Mouse (Mus musculus) small intestine, adult 2 months (tissue): ENCODE results near the gene Gm20696.

ENCODE experiments used
- CTCF ChIP-seq: fragments of 200-500 bp; IDR thresholded peaks from 2 replicates; pipeline ENCODE4 v1.5.1; 2012; ENCODE audit warnings: low read depth, mild to moderate bottlenecking, control low read depth, inconsistent platforms, low read length, moderate library complexity, mixed read lengths; ENCODE audit not compliant: insufficient replicate concordance, insufficient read length; ENCODE audit errors: extremely low read depth
- POLR2A ChIP-seq: fragments of 200-500 bp; IDR thresholded peaks from 2 replicates; pipeline ENCODE4 v1.6.1; 2012; ENCODE audit warnings: low read depth, mild to moderate bottlenecking, control low read depth, inconsistent platforms, low read length, moderate library complexity

DNA sequence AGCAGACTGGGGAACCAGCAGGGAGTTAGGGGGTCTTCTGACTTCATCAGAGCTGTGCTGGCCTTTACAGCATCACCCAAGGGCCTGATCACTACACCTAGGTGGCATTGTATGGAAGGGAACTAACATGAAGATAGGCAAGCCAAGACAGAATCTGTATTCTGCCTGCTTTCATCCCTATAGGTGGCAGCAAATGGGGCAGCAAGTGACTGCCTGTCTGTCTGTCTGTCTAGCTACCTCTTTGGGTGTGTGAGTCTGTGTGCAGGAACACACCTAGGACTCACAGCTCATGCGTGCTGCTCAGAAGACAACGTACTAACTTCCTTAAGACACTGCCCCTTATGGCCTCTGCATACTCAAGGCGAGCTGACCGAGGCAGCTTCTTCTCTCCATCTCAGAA lies 291.2 kb downstream of the Gm20696 start:
- TF ChIP-seq CTCF: no peak
- no peak for TF ChIP-seq POLR2A
